Mouse (Mus musculus) gastrocnemius, postnatal 14 days (tissue): ENCODE results near the gene Prpf6. TPM values are rescaled to one million over a fixed set of nuclear protein-coding genes. Genes with fewer than 3 reads are reported as not detected.

Experiments
- DNase-seq: peaks from one replicate; pipeline ENCODE4 v3.0.0; 2021; ENCODE audit warnings: mixed read lengths
- intact Hi-C: fragments of 180-260 bp; cut with DNase I; formaldehyde crosslinking; loops from one replicate; pipeline ENCODE4 v1.15.1; 2025; ENCODE audit warnings: low total_unique reads
- long read RNA-seq, 2 experiments: library from polyadenylated mRNA; stranded (forward); transcript quantifications; one replicate each; pipeline ENCODE4 v2.0.0; 2021
- total RNA-seq, 2 experiments: library from RNA; stranded (reverse); gene quantifications; 2 replicates each; pipeline ENCODE4 v1.2.3; 2021

Prpf6 gene
- 10 to 100 TPM; 28.0 to 30.1 TPM for total RNA-seq
- long read RNA-seq, experiment 1, transcript Prpf6-201 (21 exons, 3,054 nt) = major isoform, 27 of 29 reads
- long read RNA-seq, experiment 1, partial matches to known transcripts = 0 of 29 reads
- long read RNA-seq, experiment 1, other reads (novel, unspliced or antisense) = 2 of 29 reads
- long read RNA-seq, experiment 2, transcript Prpf6-201 (21 exons, 3,054 nt) = major isoform, 23 of 32 reads
- long read RNA-seq, experiment 2, partial matches to known transcripts = 4 of 32 reads
- long read RNA-seq, experiment 2, other reads (novel, unspliced or antisense) = 5 of 32 reads

- intact Hi-C loops = no loop called here
- no peak for DNase-seq
Measured at GRCm38 (mm10) chr2:181591528-181592085, at the start of gene Prpf6. TSS of gene Prpf6 (plus strand) at chr2:181591868.

- intact Hi-C loops = no loop called here
- no peak for DNase-seq
Measured at GRCm38 (mm10) chr2:181546142-181546541, 45.5 kb upstream of the Prpf6 start.

- intact Hi-C loops = no loop called here
- no peak for DNase-seq
Measured at GRCm38 (mm10) chr2:181548227-181548626, 43.4 kb upstream of the Prpf6 start.

GRCm38 (mm10) chr2:181548682-181549081 lies 43.0 kb upstream of the Prpf6 start:
- intact Hi-C loops = no loop called here
- no peak for DNase-seq

GRCm38 (mm10) chr2:181550233-181550632 lies 41.4 kb upstream of the Prpf6 start:
- intact Hi-C loops = no loop called here

GRCm38 (mm10) chr2:181553772-181554171 lies 37.9 kb upstream of the Prpf6 start:
- DNase-seq = no peak
- intact Hi-C loops = no loop called here

More at GRCm38 (mm10) chr2:181550233-181550632, 41.4 kb upstream of the Prpf6 start:
- DNase-seq = peak; percentile 41

- no peak for DNase-seq
- intact Hi-C loops = loop anchor here (5.0 kb wide), 1 partner anchor 175 kb away; no protein-coding TSS in a partner anchor
Measured at GRCm38 (mm10) chr2:181567338-181567737, 24.3 kb upstream of the Prpf6 start.

GRCm38 (mm10) chr2:181568272-181569008 lies 23.2 kb upstream of the Prpf6 start:
- intact Hi-C loops = loop anchor here (5.0 kb wide), 1 partner anchor 176 kb away; no protein-coding TSS in a partner anchor
- peak; percentile 46 for DNase-seq

- intact Hi-C loops = loop anchor here (5.0 kb wide), 2 partner anchors 58 to 178 kb away; no protein-coding TSS in a partner anchor
- DNase-seq = no peak
Measured at GRCm38 (mm10) chr2:181569856-181570255, 21.8 kb upstream of the Prpf6 start.

- DNase-seq = no peak
- intact Hi-C loops = loop anchor here (5.0 kb wide), 1 partner anchor 58 kb away; no protein-coding TSS in a partner anchor
Measured at GRCm38 (mm10) chr2:181570375-181570774, 21.3 kb upstream of the Prpf6 start.

- DNase-seq = no peak
- intact Hi-C loops = loop anchor here (5.0 kb wide), 1 partner anchor 59 kb away; no protein-coding TSS in a partner anchor
Measured at GRCm38 (mm10) chr2:181570921-181571595, 20.6 kb upstream of the Prpf6 start.

- intact Hi-C loops = loop anchor here (5.0 kb wide), 1 partner anchor 60 kb away; no protein-coding TSS in a partner anchor
- DNase-seq = no peak
Measured at GRCm38 (mm10) chr2:181571941-181572670, 19.6 kb upstream of the Prpf6 start.

GRCm38 (mm10) chr2:181572921-181573920 lies 18.4 kb upstream of the Prpf6 start:
- DNase-seq = no peak
- intact Hi-C loops = loop anchor here (5.0 kb wide), 1 partner anchor 61 kb away; no protein-coding TSS in a partner anchor

GRCm38 (mm10) chr2:181573961-181574360 lies 17.7 kb upstream of the Prpf6 start:
- intact Hi-C loops = loop anchor here (5.0 kb wide), 1 partner anchor 62 kb away; no protein-coding TSS in a partner anchor
- DNase-seq = no peak

- intact Hi-C loops = loop anchor here (5.0 kb wide), 1 partner anchor 63 kb away; no protein-coding TSS in a partner anchor
- DNase-seq = no peak
Measured at GRCm38 (mm10) chr2:181574921-181575545, 16.6 kb upstream of the Prpf6 start.

- intact Hi-C loops = no loop called here
- DNase-seq = no peak
Measured at GRCm38 (mm10) chr2:181576613-181577012, 15.1 kb upstream of the Prpf6 start.

- DNase-seq = no peak
- intact Hi-C loops = no loop called here
Measured at GRCm38 (mm10) chr2:181577126-181577525, 14.5 kb upstream of the Prpf6 start.
